9 mouse cellular contexts compared by ENCODE assay signal in genomic region chr5:51412303-51413117, GRCm38 (mm10).
A peak's percentile ranks its signal among the peaks of the same experiment; 100 is the strongest.
DNase-seq lines count a peak whose midpoint lies in the region; ATAC-seq lines count a peak whose summit lies in the region.
"Had no signal": no experiment of that assay in that cellular context is flagged by ENCODE, and none has a peak within 500 bp of the region (broad histone marks: within the 10 kb centered on the region; RNA-seq: fewer than 3 reads in every experiment).

No protein-coding gene starts in this region.

- ATAC-seq in embryonic facial prominence, embryonic 13.5 days (ENCODE audit: insufficient number of reproducible peaks, insufficient read depth, low FRiP score, low TSS enrichment, low read depth): no peak
- peak; percentile 74; the same call in 1 of the 2 replicates for ATAC-seq in hindbrain, embryonic 11.5 days (ENCODE audit: low FRiP score)

- H3K9me3 ChIP-seq in embryonic facial prominence, embryonic 13.5 days: no peaks in the 10 kb centered on the region
- H3K9me3 ChIP-seq in hindbrain, embryonic 11.5 days (ENCODE audit: control insufficient read depth, low read length): no peaks in the 10 kb centered on the region
- no peaks in the 10 kb centered on the region for H3K9me3 ChIP-seq in midbrain, embryonic 10.5 days (replicated peaks)

- H3K36me3 ChIP-seq in embryonic facial prominence, embryonic 13.5 days: no peaks in the 10 kb centered on the region
- H3K36me3 ChIP-seq in hindbrain, embryonic 11.5 days (ENCODE audit: control insufficient read depth, insufficient read depth, low read length): no peaks in the 10 kb centered on the region
- H3K36me3 ChIP-seq in midbrain, embryonic 10.5 days: no peaks in the 10 kb centered on the region

- no peak overlapping the region for H3K9ac ChIP-seq in embryonic facial prominence, embryonic 13.5 days
- H3K9ac ChIP-seq in hindbrain, embryonic 11.5 days (ENCODE audit: low read depth, low read length): no peak overlapping the region

- peak overlapping the region; percentile 12; the same call in 1 of the 2 replicates for H3K4me2 ChIP-seq in embryonic facial prominence, embryonic 13.5 days
- H3K4me2 ChIP-seq in hindbrain, embryonic 11.5 days (replicated peaks; ENCODE audit: low read depth, low read length): peak overlapping the region; percentile 12; the same call in 1 of the 2 replicates

- peaks cover 4% of the 10 kb centered on the region; the same call in 1 of the 2 replicates for H3K4me1 ChIP-seq in embryonic facial prominence, embryonic 13.5 days
- no peaks in the 10 kb centered on the region for H3K4me1 ChIP-seq in hindbrain, embryonic 11.5 days (replicated peaks; ENCODE audit: control insufficient read depth, insufficient read depth, low read length)
- peaks cover 7% of the 10 kb centered on the region for H3K4me1 ChIP-seq in midbrain, embryonic 10.5 days

- intact Hi-C loops in left cerebral cortex, postnatal 4 days (cut with DNase I): no loop called here

- no peak overlapping the region for H3K4me3 ChIP-seq in embryonic facial prominence, embryonic 13.5 days
- no peak overlapping the region for H3K4me3 ChIP-seq in hindbrain, embryonic 11.5 days (ENCODE audit: low read depth, low read length)
- no peak overlapping the region for H3K4me3 ChIP-seq in midbrain, embryonic 10.5 days

- WGBS in embryonic facial prominence, embryonic 13.5 days: 33% methylated on average over 12 of the region's 12 CpGs
- 32% methylated on average over 12 of the region's 12 CpGs for WGBS in hindbrain, embryonic 11.5 days
- WGBS in midbrain, embryonic 10.5 days: 41% methylated on average over 12 of the region's 12 CpGs

- peak; percentile 52 for DNase-seq in Muller cell, postnatal 12 days (ENCODE audit: inconsistent ontology term)
- DNase-seq in hindbrain, embryonic 11.5 days (ENCODE audit: low spot score): peak; percentile 17
- DNase-seq in midbrain, embryonic 10.5 days (ENCODE audit: low spot score): peak; percentile 14
- DNase-seq in left cerebral cortex, postnatal 4 days: no peak
- DNase-seq in spleen, adult 18-20 months: no peak
- DNase-seq in right cerebral cortex, adult 18-20 months: no peak
- DNase-seq in cerebellum, adult 11 months: no peak
- DNase-seq: lung, postnatal 10 days had no signal

- no peaks in the 10 kb centered on the region for H3K27me3 ChIP-seq in embryonic facial prominence, embryonic 13.5 days
- no peaks in the 10 kb centered on the region for H3K27me3 ChIP-seq in hindbrain, embryonic 11.5 days (ENCODE audit: control insufficient read depth, insufficient read depth, low read length)
- H3K27me3 ChIP-seq in midbrain, embryonic 10.5 days (ENCODE audit: low read depth, poor library complexity, severe bottlenecking): no peaks in the 10 kb centered on the region

- H3K27ac ChIP-seq in embryonic facial prominence, embryonic 13.5 days: no peak overlapping the region
- H3K27ac ChIP-seq in hindbrain, embryonic 11.5 days (ENCODE audit: low read depth, low read length): no peak overlapping the region
- peak overlapping the region; percentile 30 for H3K27ac ChIP-seq in midbrain, embryonic 10.5 days (replicated peaks)

Comparison
In these comparisons a context has a peak if more than half of its experiments do, and no peak if none do; other contexts are left out.
1. DNase-seq: peak in Muller cell, postnatal 12 days (single experiment), hindbrain, embryonic 11.5 days (single experiment) and midbrain, embryonic 10.5 days (single experiment); none in left cerebral cortex, postnatal 4 days (single experiment), spleen, adult 18-20 months (0 of 2), right cerebral cortex, adult 18-20 months (single experiment) and cerebellum, adult 11 months (single experiment).